Mouse (Mus musculus) urinary bladder, postnatal 36 days (tissue): ENCODE data around the gene Pold4.

ENCODE experiments used
- DNase-seq, 2 experiments: peaks; one replicate each; pipeline ENCODE4 v3.0.0; 2022; ENCODE audit warnings: low spot score in 2 of 2, mixed read lengths in 1 of 2

The Pold4 gene

GRCm38 (mm10) chr19:4268566-4269361 is 37.1 kb downstream of the Pold4 start, which contains the start of gene Ssh3:
Ssh3 (minus strand) TSS chr19:4269180.
- peak; percentile 74 to 86 for DNase-seq

GRCm38 (mm10) chr19:4270187-4270586 is 38.5 kb downstream of the Pold4 start:
- no peak for DNase-seq

DNA sequence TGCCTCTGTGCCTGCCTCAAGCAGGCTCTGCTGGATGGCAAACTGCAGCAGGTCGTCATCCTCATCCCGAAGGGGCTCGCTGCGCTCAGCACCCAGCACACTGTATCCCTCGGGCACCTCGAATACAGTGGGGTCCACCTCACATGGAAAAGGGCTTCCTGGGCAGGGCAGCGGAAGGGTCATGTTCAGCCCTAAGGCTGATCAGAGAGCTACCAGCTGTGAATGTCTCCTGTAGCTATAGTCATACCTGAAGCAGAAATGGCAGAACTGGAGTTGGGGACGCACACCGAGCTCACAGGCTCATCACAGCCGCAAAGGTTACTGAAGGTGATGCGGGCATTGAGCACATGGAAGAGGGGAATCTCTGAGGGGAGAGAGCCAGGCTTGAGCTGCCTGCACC is 39.3 kb downstream of the Pold4 start:
- DNase-seq = no peak

GRCm38 (mm10) chr19:4279487-4279886 is 47.8 kb downstream of the Pold4 start:
- no peak for DNase-seq

DNA sequence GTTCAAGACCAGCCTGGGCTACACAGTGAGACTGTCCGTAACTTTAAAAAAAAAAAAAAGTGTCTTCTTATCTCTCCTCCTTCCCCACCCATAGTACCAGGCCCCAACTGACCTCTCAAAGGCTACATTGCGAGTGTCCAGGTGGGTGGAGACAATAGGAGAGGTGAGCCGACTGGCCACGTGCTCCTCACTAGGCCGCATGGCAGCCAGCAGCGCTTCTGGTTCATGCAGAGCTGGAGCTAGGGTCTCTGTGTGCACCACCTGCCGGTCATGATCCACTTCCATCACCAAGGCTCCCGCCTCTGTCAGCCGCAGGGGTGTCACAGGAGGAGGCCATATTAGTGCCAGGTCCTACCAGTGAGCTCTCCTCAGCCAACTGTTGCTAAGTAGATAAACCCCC is 48.7 kb downstream of the Pold4 start:
- DNase-seq = no peak

DNA sequence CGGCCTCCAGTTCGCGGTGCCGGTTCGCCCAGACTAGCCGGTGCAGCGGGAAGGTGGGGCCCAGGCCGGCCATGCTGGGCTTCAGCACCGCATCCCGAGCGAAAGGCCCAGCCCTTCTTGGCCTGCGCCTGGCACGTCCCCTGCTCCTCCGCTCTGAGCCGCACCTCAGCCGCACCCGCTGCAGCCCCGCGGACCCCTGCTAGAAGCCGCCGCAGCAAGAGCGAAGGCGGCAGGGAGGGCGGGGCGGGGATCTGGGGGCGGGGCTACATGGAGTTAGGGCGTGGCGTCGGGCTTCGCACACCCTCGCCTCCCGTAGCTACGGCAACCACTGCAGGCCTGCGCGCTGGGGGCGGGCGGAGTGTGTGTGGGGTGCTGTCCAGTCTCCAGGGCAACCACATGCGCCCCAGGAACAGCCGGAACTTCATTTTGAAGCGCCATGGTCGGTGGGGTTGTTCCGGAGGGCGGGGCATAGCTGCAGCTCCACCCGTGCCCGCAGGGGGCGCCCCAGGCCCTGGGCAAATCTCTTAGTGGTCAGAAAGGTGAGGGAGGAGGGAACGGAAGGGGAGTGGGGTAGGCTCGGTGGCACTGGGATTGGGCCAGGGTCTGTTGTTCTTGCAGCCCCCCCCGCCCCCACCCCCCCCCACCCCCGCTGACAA is 51.3 kb downstream of the Pold4 start, which contains the start of gene Ankrd13d:
Gene Ankrd13d (minus strand): TSS at position 240 of the 656 bp plus-strand sequence.
- peak; percentile 83 to 84 for DNase-seq
